Mouse (Mus musculus): ENCODE data around the gene Gid8.

Gene Gid8

GRCm38 (mm10) chr2:180709923-180710272 lies at the start of gene Gid8, which contains the start of gene Dido1:
Gid8 (plus strand) TSS chr2:180710117.
Dido1 (minus strand) TSS chr2:180709999.
- DNase-seq (ENCODE audit: low read depth in 2 of 2, low spot score in 2 of 2), result peak; percentile 91 to 92

- no peak for DNase-seq (ENCODE audit: low read depth in 2 of 2, low spot score in 2 of 2)
Observed at GRCm38 (mm10) chr2:180660521-180660920, 49.4 kb upstream of the Gid8 start.

GRCm38 (mm10) chr2:180662008-180662407 lies 47.9 kb upstream of the Gid8 start:
- DNase-seq (ENCODE audit: low read depth in 2 of 2, low spot score in 2 of 2), result no peak

GRCm38 (mm10) chr2:180676706-180677105 lies 33.2 kb upstream of the Gid8 start:
- no peak for DNase-seq (ENCODE audit: low read depth in 2 of 2, low spot score in 2 of 2)

- peak; percentile 61 to 80 for DNase-seq (ENCODE audit: low read depth in 2 of 2, low spot score in 2 of 2)
Observed at GRCm38 (mm10) chr2:180678609-180679140, 31.2 kb upstream of the Gid8 start.

GRCm38 (mm10) chr2:180681225-180681624 lies 28.7 kb upstream of the Gid8 start:
- DNase-seq (ENCODE audit: low read depth in 2 of 2, low spot score in 2 of 2), result no peak

- DNase-seq (ENCODE audit: low read depth in 2 of 2, low spot score in 2 of 2), result no peak
Observed at GRCm38 (mm10) chr2:180683524-180683923, 26.4 kb upstream of the Gid8 start.

GRCm38 (mm10) chr2:180684031-180684430 lies 25.9 kb upstream of the Gid8 start:
- no peak for DNase-seq (ENCODE audit: low read depth in 2 of 2, low spot score in 2 of 2)

- no peak for DNase-seq (ENCODE audit: low read depth in 2 of 2, low spot score in 2 of 2)
Observed at GRCm38 (mm10) chr2:180689841-180690240, 20.1 kb upstream of the Gid8 start.

- DNase-seq (ENCODE audit: low read depth in 2 of 2, low spot score in 2 of 2), result no peak
Observed at GRCm38 (mm10) chr2:180692630-180693029, 17.3 kb upstream of the Gid8 start.

GRCm38 (mm10) chr2:180695176-180695575 lies 14.7 kb upstream of the Gid8 start:
- no peak for DNase-seq (ENCODE audit: low read depth in 2 of 2, low spot score in 2 of 2)

GRCm38 (mm10) chr2:180700457-180700856 lies 9.5 kb upstream of the Gid8 start:
- DNase-seq (ENCODE audit: low read depth in 2 of 2, low spot score in 2 of 2), result no peak

GRCm38 (mm10) chr2:180701053-180701766 lies 8.7 kb upstream of the Gid8 start:
- DNase-seq (ENCODE audit: low read depth in 2 of 2, low spot score in 2 of 2), result no peak

GRCm38 (mm10) chr2:180701767-180702621 lies 7.9 kb upstream of the Gid8 start:
- peak; percentile 85 to 87 for DNase-seq (ENCODE audit: low read depth in 2 of 2, low spot score in 2 of 2)

GRCm38 (mm10) chr2:180702701-180703149 lies 7.2 kb upstream of the Gid8 start:
- DNase-seq (ENCODE audit: low read depth in 2 of 2, low spot score in 2 of 2), result no peak

- no peak for DNase-seq (ENCODE audit: low read depth in 2 of 2, low spot score in 2 of 2)
Observed at GRCm38 (mm10) chr2:180703175-180703574, 6.7 kb upstream of the Gid8 start.

GRCm38 (mm10) chr2:180703645-180704359 lies 6.1 kb upstream of the Gid8 start:
- DNase-seq (ENCODE audit: low read depth in 2 of 2, low spot score in 2 of 2), result no peak

- no peak for DNase-seq (ENCODE audit: low read depth in 2 of 2, low spot score in 2 of 2)
Observed at GRCm38 (mm10) chr2:180704591-180704990, 5.3 kb upstream of the Gid8 start.

GRCm38 (mm10) chr2:180705066-180705465 lies 4.9 kb upstream of the Gid8 start:
- no peak for DNase-seq (ENCODE audit: low read depth in 2 of 2, low spot score in 2 of 2)

GRCm38 (mm10) chr2:180705975-180706374 lies 3.9 kb upstream of the Gid8 start:
- no peak for DNase-seq (ENCODE audit: low read depth in 2 of 2, low spot score in 2 of 2)
